Mouse (Mus musculus) heart, embryonic 10.5 days (tissue): ENCODE measurements around the gene Prdm11. TPM values are rescaled to one million over a fixed set of nuclear protein-coding genes. Genes with fewer than 3 reads are reported as not detected.
A peak's percentile ranks its signal among the peaks of the same experiment; 100 is the strongest.

Experiments used
- DNase-seq: peaks from one replicate; pipeline ENCODE4 v3.0.0-alpha.2; 2017; ENCODE audit warnings: low spot score
- H3K27ac ChIP-seq: fragments of 300-500 bp; sonication (generic); 2 replicates; pipeline ENCODE4 v1.5.1; 2016; ENCODE audit warnings: mild to moderate bottlenecking
- H3K27me3 ChIP-seq: fragments of 300-500 bp; sonication (generic); 2 replicates; pipeline ENCODE4 v1.6.1; 2016; ENCODE audit warnings: mild to moderate bottlenecking; ENCODE audit not compliant: poor library complexity, insufficient read depth, severe bottlenecking
- H3K36me3 ChIP-seq: fragments of 300-500 bp; sonication (generic); 2 replicates; pipeline ENCODE4 v1.6.1; 2016; ENCODE audit warnings: mild to moderate bottlenecking, moderate library complexity
- H3K4me1 ChIP-seq: fragments of 300-500 bp; sonication (generic); 2 replicates; pipeline ENCODE4 v1.6.1; 2016; ENCODE audit warnings: mild to moderate bottlenecking
- H3K4me3 ChIP-seq: fragments of 300-500 bp; sonication (generic); 2 replicates; pipeline ENCODE4 v1.5.1; 2016; ENCODE audit warnings: mild to moderate bottlenecking, moderate library complexity
- H3K9me3 ChIP-seq: fragments of 300-500 bp; sonication (generic); 2 replicates; pipeline ENCODE4 v1.6.1; 2016; ENCODE audit warnings: mild to moderate bottlenecking, moderate library complexity
- WGBS: fragments of 180-500 bp; shearing (Covaris S2); methylation state at CpG from one replicate; pipeline ENCODE4 v1.1.7; 2016; 5-methylcytosine and 5-hydroxymethylcytosine counted together
- polyA plus RNA-seq: library from polyadenylated mRNA; unstranded; fragments of >200 nt; fragmentation: Nextera tagmentation; extraction: Ambion mirVana; gene quantifications from 2 replicates; pipeline ENCODE4 v1.2.1, GENCODE M21; 2016

Gene Prdm11
- polyA plus RNA-seq, 1 experiment from 2014 or later = 4.5 TPM

GRCm38 (mm10) chr2:93075738-93076577 is 30.0 kb upstream of the Prdm11 start:
- Histone ChIP-seq H3K27ac (no peak overlapping the region), H3K9me3 (no peaks in the 10 kb centered on the region), H3K4me1 (peaks cover 14% of the 10 kb centered on the region), H3K36me3 (no peaks in the 10 kb centered on the region), H3K27me3 (peaks cover 32% of the 10 kb centered on the region), H3K4me3 (no peak overlapping the region)
- no peak for DNase-seq
- WGBS = 45% methylated on average over 15 of the region's 15 CpGs

GRCm38 (mm10) chr2:93071656-93072055 is 25.7 kb upstream of the Prdm11 start:
- H3K36me3 ChIP-seq = no peaks in the 10 kb centered on the region
- H3K9me3 ChIP-seq = no peaks in the 10 kb centered on the region
- 0 out of 2 replicates have a peak, but pooled peaks cover 4% of the 10 kb centered on the region for H3K4me1 ChIP-seq
- 2% methylated on average over 12 of the region's 12 CpGs for WGBS
- peaks cover 56% of the 10 kb centered on the region for H3K27me3 ChIP-seq
- peak; percentile 90 for DNase-seq
- H3K27ac ChIP-seq = no peak overlapping the region
- H3K4me3 ChIP-seq = no peak overlapping the region

GRCm38 (mm10) chr2:93068942-93069341 is 23.0 kb upstream of the Prdm11 start:
- DNase-seq = no peak
- Histone ChIP-seq H3K27ac (no peak overlapping the region), H3K36me3 (no peaks in the 10 kb centered on the region), H3K9me3 (no peaks in the 10 kb centered on the region), H3K4me1 (no peaks in the 10 kb centered on the region), H3K4me3 (no peak overlapping the region), H3K27me3 (peaks cover 61% of the 10 kb centered on the region)
- 44% methylated on average over 2 of the region's 2 CpGs for WGBS

- H3K27me3 ChIP-seq = peaks cover 31% of the 10 kb centered on the region
Measured at GRCm38 (mm10) chr2:93063347-93063746, 17.4 kb upstream of the Prdm11 start.

GRCm38 (mm10) chr2:93051873-93052272 is 5.9 kb upstream of the Prdm11 start:
- Histone ChIP-seq H3K36me3 (no peaks in the 10 kb centered on the region), H3K4me1 (peaks cover 15% of the 10 kb centered on the region), H3K4me3 (no peak overlapping the region), H3K27me3 (no peaks in the 10 kb centered on the region), H3K27ac (no peak overlapping the region), H3K9me3 (no peaks in the 10 kb centered on the region)
- WGBS = 50% methylated on average over 1 of the region's 1 CpGs
- no peak for DNase-seq

More at GRCm38 (mm10) chr2:93063347-93063746, 17.4 kb upstream of the Prdm11 start:
- WGBS = 5% methylated on average over 2 of the region's 2 CpGs
- no peaks in the 10 kb centered on the region for H3K9me3 ChIP-seq
- no peak for DNase-seq
- H3K27ac ChIP-seq = no peak overlapping the region
- H3K36me3 ChIP-seq = no peaks in the 10 kb centered on the region
- H3K4me1 ChIP-seq = no peaks in the 10 kb centered on the region
- H3K4me3 ChIP-seq = no peak overlapping the region

GRCm38 (mm10) chr2:93048601-93049323 is 2.8 kb upstream of the Prdm11 start:
- WGBS = 59% methylated on average over 6 of the region's 6 CpGs
- no peaks in the 10 kb centered on the region for H3K9me3 ChIP-seq
- DNase-seq = no peak

GRCm38 (mm10) chr2:93047491-93048050 is 1.6 kb upstream of the Prdm11 start:
- Histone ChIP-seq H3K27me3 (no peaks in the 10 kb centered on the region), H3K9me3 (no peaks in the 10 kb centered on the region), H3K27ac (0 out of 2 replicates have a peak overlapping the region, but pooled peaks have one; percentile 100), H3K4me1 (peaks cover 43% of the 10 kb centered on the region), H3K36me3 (no peaks in the 10 kb centered on the region), H3K4me3 (no peak overlapping the region)
- 82% methylated on average over 7 of the region's 7 CpGs for WGBS
- DNase-seq = no peak

More at GRCm38 (mm10) chr2:93048601-93049323, 2.8 kb upstream of the Prdm11 start:
- H3K36me3 ChIP-seq = no peaks in the 10 kb centered on the region
- no peak overlapping the region for H3K27ac ChIP-seq
- H3K4me1 ChIP-seq = peaks cover 36% of the 10 kb centered on the region
- H3K27me3 ChIP-seq = no peaks in the 10 kb centered on the region
- no peak overlapping the region for H3K4me3 ChIP-seq

- 72% methylated on average over 6 of the region's 6 CpGs for WGBS
Measured at GRCm38 (mm10) chr2:93047036-93047435, 1.1 kb upstream of the Prdm11 start.

GRCm38 (mm10) chr2:93046509-93046835 is 505 bp upstream of the Prdm11 start:
- WGBS = 29% methylated on average over 5 of the region's 5 CpGs
- DNase-seq = no peak
- Histone ChIP-seq H3K4me3 (peak overlapping the region; percentile 88), H3K36me3 (no peaks in the 10 kb centered on the region), H3K27ac (peak overlapping the region; percentile 100), H3K27me3 (no peaks in the 10 kb centered on the region), H3K4me1 (peaks cover 53% of the 10 kb centered on the region), H3K9me3 (no peaks in the 10 kb centered on the region)

More at GRCm38 (mm10) chr2:93047036-93047435, 1.1 kb upstream of the Prdm11 start:
- H3K4me3 ChIP-seq = peak overlapping the region; percentile 88; the same call in 1 of the 2 replicates
- H3K4me1 ChIP-seq = peaks cover 48% of the 10 kb centered on the region
- H3K27ac ChIP-seq = peak overlapping the region; percentile 100; the same call in 1 of the 2 replicates
- no peaks in the 10 kb centered on the region for H3K36me3 ChIP-seq
- DNase-seq = no peak
- H3K9me3 ChIP-seq = no peaks in the 10 kb centered on the region
- H3K27me3 ChIP-seq = no peaks in the 10 kb centered on the region

- H3K36me3 ChIP-seq = no peaks in the 10 kb centered on the region
- peak overlapping the region; percentile 88 for H3K4me3 ChIP-seq
- peaks cover 62% of the 10 kb centered on the region for H3K4me1 ChIP-seq
- H3K9me3 ChIP-seq = no peaks in the 10 kb centered on the region
- DNase-seq = peak; percentile 97
- WGBS = 1% methylated on average over 55 of the region's 55 CpGs
- peak overlapping the region; percentile 100 for H3K27ac ChIP-seq
- H3K27me3 ChIP-seq = no peaks in the 10 kb centered on the region
Measured at GRCm38 (mm10) chr2:93045129-93045817, 694 bp downstream of the Prdm11 start.

- no peak overlapping the region for H3K27ac ChIP-seq
- peaks cover 65% of the 10 kb centered on the region for H3K4me1 ChIP-seq
- 68% methylated on average over 3 of the region's 3 CpGs for WGBS
- H3K36me3 ChIP-seq = no peaks in the 10 kb centered on the region
- no peaks in the 10 kb centered on the region for H3K9me3 ChIP-seq
- no peak overlapping the region for H3K4me3 ChIP-seq
- no peaks in the 10 kb centered on the region for H3K27me3 ChIP-seq
- DNase-seq = no peak
Measured at GRCm38 (mm10) chr2:93043449-93044157, 2.4 kb downstream of the Prdm11 start.

GRCm38 (mm10) chr2:93041470-93041869 is 4.5 kb downstream of the Prdm11 start:
- DNase-seq = no peak
- peaks cover 67% of the 10 kb centered on the region for H3K4me1 ChIP-seq
- no peaks in the 10 kb centered on the region for H3K27me3 ChIP-seq
- H3K27ac ChIP-seq = peak overlapping the region; percentile 54; the same call in 1 of the 2 replicates
- H3K9me3 ChIP-seq = no peaks in the 10 kb centered on the region
- WGBS = 59% methylated on average over 6 of the region's 6 CpGs
- no peak overlapping the region for H3K4me3 ChIP-seq
- no peaks in the 10 kb centered on the region for H3K36me3 ChIP-seq
